Mouse (Mus musculus) myocyte (in vitro differentiated cells): Measurements from ENCODE around the gene Cd52. TPM values are rescaled to one million over a fixed set of nuclear protein-coding genes. Genes with fewer than 3 reads are reported as not detected.

Source experiments
- H3K27me3 ChIP-seq: one replicate; pipeline ENCODE4 v1.6.1; 2011; ENCODE audit not compliant: control insufficient read depth, insufficient read depth, insufficient read length
- H3K36me3 ChIP-seq: one replicate; pipeline ENCODE4 v1.6.1; 2011; ENCODE audit not compliant: control insufficient read depth, insufficient read depth
- H3K4me2 ChIP-seq: one replicate; pipeline ENCODE4 v1.6.1; 2011; ENCODE audit warnings: low read depth, control low read depth
- H3K4me3 ChIP-seq: one replicate; pipeline ENCODE4 v1.5.1; 2011; ENCODE audit warnings: mild to moderate bottlenecking, control low read depth, moderate library complexity
- H3K79me2 ChIP-seq: one replicate; pipeline ENCODE4 v1.6.1; 2011; ENCODE audit not compliant: control insufficient read depth, insufficient read depth
- H3ac ChIP-seq: one replicate; pipeline ENCODE4 v1.6.1; 2011; ENCODE audit not compliant: control insufficient read depth, insufficient read length
- CEBPB ChIP-seq: IDR thresholded peaks from 2 replicates; pipeline ENCODE4 v1.6.1; 2011; ENCODE audit warnings: mild to moderate bottlenecking, moderate library complexity; ENCODE audit not compliant: poor library complexity, insufficient read depth, severe bottlenecking
- E2F4 ChIP-seq: IDR thresholded peaks from one replicate; pipeline ENCODE4 v1.6.1; 2011; ENCODE audit warnings: mild to moderate bottlenecking, control low read depth, moderate library complexity; ENCODE audit not compliant: insufficient read depth
- MAX ChIP-seq: IDR thresholded peaks from one replicate; pipeline ENCODE4 v1.6.1; 2011; ENCODE audit warnings: low read depth, mild to moderate bottlenecking, control low read depth
- MYOD1 ChIP-seq, 3 experiments: IDR thresholded peaks; one replicate each; pipeline ENCODE4 v1.6.1; 2011; ENCODE audit warnings: control low read depth in 2 of 3, low read depth in 2 of 3, mild to moderate bottlenecking in 2 of 3, moderate library complexity in 1 of 3; ENCODE audit not compliant: insufficient read length in 2 of 3, control insufficient read depth in 1 of 3
- MYOG ChIP-seq, 3 experiments: IDR thresholded peaks; one replicate each; pipeline ENCODE4 v1.6.1; 2011; ENCODE audit warnings: control low read depth in 2 of 3, low read depth in 2 of 3, mild to moderate bottlenecking in 2 of 3; ENCODE audit not compliant: insufficient read length in 2 of 3, control insufficient read depth in 1 of 3, insufficient read depth in 1 of 3
- POLR2A ChIP-seq: IDR thresholded peaks from one replicate; pipeline ENCODE4 v1.6.1; 2011; ENCODE audit warnings: low read depth, mild to moderate bottlenecking, control low read depth, moderate library complexity; ENCODE audit not compliant: insufficient read length
- POLR2AphosphoS2 ChIP-seq: IDR thresholded peaks from one replicate; pipeline ENCODE4 v1.6.1; 2011; ENCODE audit warnings: low read depth, control low read depth; ENCODE audit not compliant: insufficient read length
- REST ChIP-seq: IDR thresholded peaks from one replicate; pipeline ENCODE4 v1.6.1; 2011; ENCODE audit warnings: mild to moderate bottlenecking, control low read depth, moderate library complexity; ENCODE audit not compliant: insufficient read depth, insufficient read length
- SRF ChIP-seq: IDR thresholded peaks from one replicate; pipeline ENCODE4 v1.6.1; 2011; ENCODE audit warnings: low read depth; ENCODE audit not compliant: control insufficient read depth, insufficient read length
- TCF12 ChIP-seq: IDR thresholded peaks from one replicate; pipeline ENCODE4 v1.6.1; 2011; ENCODE audit warnings: mild to moderate bottlenecking, control low read depth; ENCODE audit not compliant: poor library complexity, insufficient read depth, severe bottlenecking
- TCF3 ChIP-seq: IDR thresholded peaks from one replicate; pipeline ENCODE4 v1.6.1; 2011; ENCODE audit warnings: low read depth, control low read depth; ENCODE audit not compliant: insufficient read length
- USF1 ChIP-seq: IDR thresholded peaks from one replicate; pipeline ENCODE4 v1.6.1; 2011; ENCODE audit warnings: low read depth, mild to moderate bottlenecking, control low read depth, moderate library complexity
- polyA plus RNA-seq: library from polyadenylated mRNA; unstranded; fragments of >200 nt; fragmentation: generic; extraction: Trizol; gene quantifications from one replicate; pipeline ENCODE4 v1.2.1, GENCODE M21; 2012; ENCODE audit warnings: missing spikeins

The Cd52 gene
- polyA plus RNA-seq, 1 experiment: not detected

- no peak for TF ChIP-seq MYOD1 (IDR thresholded peaks at IDR 0.05; ENCODE audit: control insufficient read depth in 1 of 3, insufficient read length in 2 of 3, low read depth in 2 of 3)
- TF ChIP-seq USF1: no peak
- TF ChIP-seq REST: no peak
- Histone ChIP-seq H3K27me3 (no peaks in the 10 kb centered on the region), H3ac (no peak overlapping the region), H3K36me3 (peaks cover 3% of the 10 kb centered on the region), H3K4me3 (no peak overlapping the region), H3K79me2 (peaks cover 9% of the 10 kb centered on the region), H3K4me2 (peak overlapping the region; percentile 50)
Measured at GRCm38 (mm10) chr4:134132117-134132516, 37.2 kb upstream of the Cd52 start.

GRCm38 (mm10) chr4:134129482-134129881, 34.6 kb upstream of the Cd52 start:
- no peak overlapping the region for H3ac ChIP-seq
- H3K27me3 ChIP-seq: no peaks in the 10 kb centered on the region
- H3K36me3 ChIP-seq: no peaks in the 10 kb centered on the region
- no peak for TF ChIP-seq USF1
- no peak for TF ChIP-seq E2F4
- no peak for TF ChIP-seq POLR2AphosphoS2
- no peak for TF ChIP-seq SRF
- no peak for TF ChIP-seq REST
- H3K4me3 ChIP-seq: peak overlapping the region; percentile 44
- H3K79me2 ChIP-seq: peaks cover 9% of the 10 kb centered on the region
- H3K4me2 ChIP-seq: peak overlapping the region; percentile 90

GRCm38 (mm10) chr4:134128983-134129362, 34.1 kb upstream of the Cd52 start:
- peak overlapping the region; percentile 90 for H3K4me2 ChIP-seq
- TF ChIP-seq USF1 (no peak), MAX (no peak), CEBPB (no peak), MYOD1 (IDR thresholded peaks at IDR 0.05; ENCODE audit: control insufficient read depth in 1 of 3, insufficient read length in 2 of 3, low read depth in 2 of 3) (no peak), SRF (no peak), REST (no peak), E2F4 (no peak), TCF3 (no peak), TCF12 (no peak), POLR2AphosphoS2 (no peak), POLR2A (no peak), MYOG (IDR thresholded peaks at IDR 0.05; ENCODE audit: control insufficient read depth in 1 of 3, insufficient read depth in 1 of 3, insufficient read length in 2 of 3, low read depth in 2 of 3) (no peak)
- no peaks in the 10 kb centered on the region for H3K36me3 ChIP-seq
- peak overlapping the region; percentile 44 for H3K4me3 ChIP-seq
- peak overlapping the region; percentile 54 for H3ac ChIP-seq
- no peaks in the 10 kb centered on the region for H3K27me3 ChIP-seq
- peaks cover 9% of the 10 kb centered on the region for H3K79me2 ChIP-seq

DNA sequence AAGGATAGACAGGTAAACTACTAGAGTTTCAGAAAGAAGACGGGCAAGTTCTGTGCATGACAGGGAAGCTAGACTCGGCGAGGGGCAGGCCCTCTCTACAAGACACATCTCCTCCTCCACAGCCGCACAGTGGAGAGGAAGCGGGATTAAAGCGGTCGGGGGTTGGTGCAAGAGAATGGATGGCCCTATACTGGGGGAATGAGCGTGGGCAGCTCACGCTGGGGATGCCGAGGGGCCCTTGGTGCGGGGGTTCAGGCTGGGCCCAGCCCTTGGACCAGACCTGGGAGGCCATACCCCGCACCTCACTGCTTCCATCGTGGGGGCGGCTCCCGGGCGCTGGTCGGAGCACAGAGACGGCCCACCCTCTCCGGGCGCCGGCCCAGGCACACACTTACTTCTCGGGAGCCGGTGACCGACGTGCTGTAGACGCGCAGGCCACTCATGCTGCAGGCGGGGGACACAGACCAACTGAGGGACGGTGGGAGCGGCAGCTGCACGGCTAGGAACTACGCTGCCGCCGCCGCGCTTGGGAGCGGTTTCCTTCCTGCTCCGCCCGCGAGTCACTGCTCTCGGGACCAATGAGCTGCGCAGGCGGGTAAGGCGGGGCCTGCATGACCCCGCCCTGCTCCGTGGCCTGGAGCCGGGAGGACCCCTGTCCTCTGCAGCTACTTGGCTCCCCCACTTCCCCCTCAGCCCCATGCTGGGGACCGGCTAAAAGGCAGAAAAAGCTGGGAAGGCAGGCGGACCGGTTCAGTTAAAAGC, 33.5 kb upstream of the Cd52 start, which contains the start of gene Sh3bgrl3:
Gene Sh3bgrl3, minus strand, starts transcription at position 569 of the 762 bp plus-strand sequence.
- Histone ChIP-seq H3K4me2 (peak within 1 kb of the TSS; percentile 90), H3K79me2 (peaks cover 9% of the 10 kb centered on the region), H3ac (peak within 1 kb of the TSS; percentile 54), H3K27me3 (no peaks in the 10 kb centered on the region), H3K36me3 (no peaks in the 10 kb centered on the region), H3K4me3 (peak within 1 kb of the TSS; percentile 44)
- TF ChIP-seq POLR2A (peak; percentile 100), MYOD1 (IDR thresholded peaks at IDR 0.05; ENCODE audit: control insufficient read depth in 1 of 3, insufficient read length in 2 of 3, low read depth in 2 of 3) (peak in 2 of 3 experiments; percentile 80 to 90), SRF (peak; percentile 16), CEBPB (no peak), POLR2AphosphoS2 (peak; percentile 100), REST (no peak), MYOG (IDR thresholded peaks at IDR 0.05; ENCODE audit: control insufficient read depth in 1 of 3, insufficient read depth in 1 of 3, insufficient read length in 2 of 3, low read depth in 2 of 3) (peak; percentile 9 to 92 (median 90))

GRCm38 (mm10) chr4:134127793-134128192, 32.9 kb upstream of the Cd52 start:
- TF ChIP-seq REST (no peak), POLR2A (no peak), MAX (no peak), TCF12 (no peak), SRF (no peak), E2F4 (no peak), TCF3 (no peak), MYOD1 (IDR thresholded peaks at IDR 0.05; ENCODE audit: control insufficient read depth in 1 of 3, insufficient read length in 2 of 3, low read depth in 2 of 3) (no peak), POLR2AphosphoS2 (no peak), MYOG (IDR thresholded peaks at IDR 0.05; ENCODE audit: control insufficient read depth in 1 of 3, insufficient read depth in 1 of 3, insufficient read length in 2 of 3, low read depth in 2 of 3) (no peak)
- peak overlapping the region; percentile 90 for H3K4me2 ChIP-seq
- H3K4me3 ChIP-seq: peak overlapping the region; percentile 44
- no peaks in the 10 kb centered on the region for H3K36me3 ChIP-seq
- peak overlapping the region; percentile 54 for H3ac ChIP-seq
- H3K27me3 ChIP-seq: no peaks in the 10 kb centered on the region
- peaks cover 9% of the 10 kb centered on the region for H3K79me2 ChIP-seq
